Mouse (Mus musculus): ENCODE measurements at regions not wholly inside any gene's neighbourhood (a gene's known extent, or its start where the extent isn't known, plus 50 kb on each side); places are given as distances from the start of the nearest gene placed in this dataset.
A peak's percentile ranks its signal among the peaks of the same experiment; 100 is the strongest.

DNA sequence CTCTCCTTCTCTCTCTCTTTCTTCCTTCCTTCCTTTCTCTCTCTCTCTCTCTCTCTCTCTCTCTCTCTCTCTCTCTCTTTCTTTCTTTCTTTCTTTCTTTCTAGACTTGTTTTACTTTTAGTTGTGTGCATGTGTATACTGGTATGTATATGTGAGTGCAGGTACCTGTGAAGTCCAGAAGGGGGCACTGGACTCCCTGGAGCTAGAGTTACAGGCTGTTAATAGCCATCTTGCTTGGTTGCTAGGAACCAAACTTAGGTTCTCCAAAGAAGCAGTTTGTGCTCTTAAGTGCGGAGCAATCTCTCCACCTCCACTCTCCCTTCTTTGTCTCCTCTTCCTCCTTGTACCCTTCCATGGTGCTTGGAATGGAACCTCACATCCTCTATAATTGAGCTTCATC is 77.2 kb downstream of the Gm10604 start:
- no peak for DNase-seq (ENCODE audit: low spot score)

DNA sequence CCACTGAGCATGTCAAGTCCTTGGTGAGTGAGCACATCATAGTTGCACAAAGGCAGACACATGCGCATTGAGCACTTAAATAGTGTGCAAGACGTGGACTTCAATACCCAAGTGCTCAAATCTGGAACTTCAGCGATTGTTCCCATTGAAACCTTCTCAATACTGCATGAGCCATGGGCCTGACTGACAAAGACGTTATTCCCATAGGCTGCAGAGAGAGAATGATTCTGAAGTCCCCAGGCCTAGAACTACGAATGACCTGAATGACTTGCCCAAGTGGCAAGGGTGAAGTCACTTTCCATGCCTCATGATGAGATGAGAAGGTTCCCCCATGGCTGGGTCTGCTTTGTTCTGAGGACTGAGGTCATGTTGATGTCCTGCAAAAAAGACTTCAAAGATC is 77.7 kb downstream of the Gm10604 start:
- DNase-seq (ENCODE audit: low spot score), result no peak

DNA sequence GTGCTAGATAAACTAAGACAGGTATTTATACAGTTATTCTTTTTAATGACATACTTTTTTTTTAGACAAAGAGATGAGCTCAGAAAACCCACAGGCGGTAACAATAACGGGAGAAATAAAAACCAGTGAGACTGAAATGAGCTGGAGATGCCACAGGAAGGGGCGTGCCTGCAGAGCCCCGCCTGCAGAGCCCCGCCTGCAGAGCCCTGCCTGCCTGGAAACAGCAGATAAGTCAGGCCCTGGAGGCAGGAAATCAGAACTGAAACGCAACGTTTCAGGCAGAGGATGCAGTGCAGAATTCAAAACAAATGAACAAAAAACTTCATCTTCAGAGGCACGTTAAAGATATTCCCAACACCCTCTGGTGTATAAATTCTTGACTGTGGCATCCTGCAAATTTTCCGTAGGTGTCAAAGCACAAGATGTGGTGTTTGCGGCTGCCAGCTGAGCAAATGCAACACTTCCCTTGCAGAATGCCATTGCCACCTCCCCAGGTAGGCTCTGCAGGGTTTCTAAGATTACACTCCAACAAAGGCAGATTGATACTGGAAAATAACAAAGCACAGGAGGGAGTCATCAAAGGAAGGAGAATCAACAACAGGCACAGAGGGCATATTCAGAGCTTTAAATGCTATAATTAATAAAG is 81.0 kb downstream of the Gm10604 start:
- no peak for DNase-seq (ENCODE audit: low spot score)

DNA sequence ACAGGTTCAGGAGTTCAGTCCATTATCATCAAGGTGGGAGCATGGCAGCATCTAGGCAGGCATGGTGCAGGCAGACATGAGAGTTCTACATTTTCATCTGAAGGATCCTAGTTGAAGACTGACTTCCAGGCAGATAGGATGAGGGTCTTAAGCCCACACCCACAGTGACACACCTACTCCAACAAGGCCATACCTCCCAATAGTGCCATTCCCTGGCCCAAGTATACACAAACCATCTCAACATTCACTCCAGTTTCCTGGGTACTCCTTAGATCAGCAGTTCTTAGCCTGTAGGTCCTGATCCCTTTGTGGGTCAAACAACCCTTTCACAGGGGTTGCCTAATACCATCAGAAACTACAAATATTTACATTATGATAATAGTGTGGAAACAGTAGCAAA is 83.8 kb downstream of the Gm10604 start:
- no peak for DNase-seq (ENCODE audit: low spot score)

DNA sequence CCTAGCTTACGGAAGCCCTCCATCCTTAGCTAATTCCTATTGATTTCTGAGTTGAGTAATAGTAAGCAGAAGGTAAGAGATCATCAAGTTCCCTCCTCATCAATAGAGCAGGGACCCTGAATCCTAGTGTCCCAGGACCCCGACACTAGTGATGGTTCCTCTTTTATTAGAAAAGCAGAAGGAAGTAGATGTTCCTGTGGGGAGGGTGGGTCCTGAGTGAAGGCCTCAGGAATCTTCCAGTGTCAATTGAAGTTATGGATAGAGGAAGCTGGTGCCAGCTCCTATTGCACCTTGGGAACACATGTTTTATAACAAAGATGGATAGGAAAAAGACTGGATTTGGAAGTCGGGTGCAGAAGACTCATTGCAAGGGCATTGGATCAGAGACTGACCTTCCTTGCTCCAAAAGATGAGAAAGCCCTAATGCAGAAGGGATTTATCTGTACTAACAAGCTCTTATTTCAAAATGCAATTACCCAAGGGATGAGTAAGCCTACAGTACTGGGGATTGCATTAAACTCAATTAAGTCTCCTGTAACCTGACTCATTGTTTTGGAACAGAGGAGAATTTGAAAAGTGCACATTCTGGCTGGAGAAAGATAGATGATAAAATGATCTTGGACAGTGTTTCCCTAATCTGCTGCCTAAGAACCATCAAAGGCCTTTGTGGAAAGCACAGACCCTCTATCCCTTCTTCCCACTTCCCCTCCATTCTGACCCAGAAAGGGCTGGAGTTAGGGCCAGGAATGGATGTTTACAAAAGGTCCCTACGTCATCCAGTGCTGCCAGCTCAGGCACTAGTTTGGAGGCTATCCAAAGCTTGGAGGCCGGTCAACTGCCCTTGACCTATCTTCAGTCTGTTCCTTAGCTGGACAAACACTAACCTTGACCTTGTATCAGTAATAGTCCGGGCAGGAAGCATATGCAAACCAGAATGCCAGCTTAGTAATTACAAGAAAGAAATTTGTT is 84.9 kb downstream of the Gm10604 start:
- DNase-seq (ENCODE audit: low spot score), result no peak

DNA sequence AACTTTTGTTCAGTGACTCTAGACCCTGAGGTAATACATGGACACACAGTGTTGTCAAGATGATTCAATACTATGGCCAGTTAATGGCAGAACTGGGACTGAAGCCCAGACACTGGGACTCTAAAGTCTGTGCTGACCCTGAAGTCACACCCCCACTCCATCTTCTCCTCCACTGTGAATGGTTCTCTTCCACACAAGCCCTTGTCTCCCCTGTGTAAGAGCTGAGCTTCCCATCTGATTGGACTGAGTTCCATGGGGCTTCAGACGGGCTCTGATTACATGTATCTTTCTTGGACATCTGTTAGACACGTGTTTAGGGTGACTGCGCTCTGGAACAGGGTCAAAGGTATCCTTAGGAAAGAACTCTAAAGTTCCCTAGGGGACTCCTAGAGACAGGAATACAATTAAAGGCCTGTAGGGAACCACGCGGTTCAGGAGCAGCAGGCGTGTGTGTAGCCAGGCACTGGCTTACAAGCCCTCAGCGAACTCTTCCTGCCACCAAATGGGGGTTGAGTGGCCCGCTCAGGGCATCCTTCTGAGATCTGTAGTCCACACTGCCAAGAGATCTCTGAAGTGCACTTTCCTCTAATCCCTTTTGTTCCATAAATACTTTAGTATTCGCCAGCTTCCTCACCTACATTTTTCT is 87.4 kb downstream of the Gm10604 start:
- no peak for DNase-seq (ENCODE audit: low spot score)

DNA sequence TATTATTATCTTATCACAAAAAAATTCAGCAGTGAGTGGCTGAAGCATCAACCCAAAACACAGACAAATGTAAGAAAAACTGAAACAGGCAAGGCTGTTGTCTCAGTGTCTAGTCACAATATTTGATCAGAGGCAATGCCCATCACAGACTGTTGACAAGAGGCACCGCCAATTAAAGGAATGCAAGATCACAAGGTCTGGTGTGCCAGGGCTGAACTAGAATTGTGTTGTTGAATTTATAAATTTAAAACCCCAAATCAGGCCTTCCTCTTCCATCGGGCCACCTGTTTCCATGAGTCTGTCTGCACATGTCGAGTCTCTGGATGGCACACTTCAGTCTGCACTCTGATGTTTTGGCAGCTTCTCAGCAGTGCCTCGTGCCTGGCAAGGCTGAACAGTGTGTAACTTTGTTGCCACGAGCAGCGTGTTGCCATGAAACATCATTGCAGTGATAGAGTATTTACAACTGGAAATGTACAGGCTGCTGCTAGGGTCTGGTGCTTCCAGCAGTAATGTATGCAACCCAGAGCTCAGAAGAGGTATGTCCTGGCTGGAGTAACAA is 91.9 kb downstream of the Gm10604 start:
- DNase-seq (ENCODE audit: low spot score), result peak; percentile 8

DNA sequence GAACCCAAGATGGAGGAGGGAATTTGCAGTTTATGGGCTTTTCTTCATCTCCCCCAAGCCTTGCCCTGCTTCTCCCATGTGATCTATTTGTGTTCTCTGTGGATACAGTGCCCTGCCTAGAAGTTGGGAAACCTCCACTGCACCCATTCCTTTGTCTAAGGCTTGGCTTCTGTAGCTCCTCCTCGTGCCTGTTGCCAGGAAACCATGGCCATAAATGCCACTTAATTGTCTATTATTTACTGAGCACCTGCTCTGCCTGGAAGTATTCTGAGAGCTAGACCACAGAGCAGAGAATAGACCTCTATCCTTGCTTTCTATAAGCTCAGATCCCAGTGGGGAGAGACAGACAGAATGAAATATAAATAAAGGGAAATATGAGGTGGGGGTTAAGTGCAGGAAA is 93.7 kb downstream of the Gm10604 start:
- no peak for DNase-seq (ENCODE audit: low spot score)

DNA sequence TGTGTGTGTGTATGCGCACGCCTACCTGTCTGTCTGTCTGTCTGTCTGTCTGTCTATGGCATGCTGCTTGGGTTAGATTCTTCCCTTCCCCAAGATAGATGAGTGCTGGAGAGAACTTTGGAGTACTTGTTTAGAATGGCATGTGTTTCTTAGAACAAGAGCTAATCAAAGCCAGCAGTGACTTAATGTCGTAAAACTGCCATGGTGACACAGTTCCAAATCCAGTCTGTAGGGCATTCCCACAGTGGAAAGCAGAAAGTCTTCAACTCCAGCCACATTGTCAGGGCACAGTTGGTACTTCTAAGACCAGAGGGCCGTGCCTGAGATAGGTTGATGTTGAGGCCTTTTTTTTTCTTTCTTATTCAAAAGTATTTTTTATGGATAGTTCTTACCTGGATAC is 95.6 kb downstream of the Gm10604 start:
- peak; percentile 20 for DNase-seq (ENCODE audit: low spot score)

DNA sequence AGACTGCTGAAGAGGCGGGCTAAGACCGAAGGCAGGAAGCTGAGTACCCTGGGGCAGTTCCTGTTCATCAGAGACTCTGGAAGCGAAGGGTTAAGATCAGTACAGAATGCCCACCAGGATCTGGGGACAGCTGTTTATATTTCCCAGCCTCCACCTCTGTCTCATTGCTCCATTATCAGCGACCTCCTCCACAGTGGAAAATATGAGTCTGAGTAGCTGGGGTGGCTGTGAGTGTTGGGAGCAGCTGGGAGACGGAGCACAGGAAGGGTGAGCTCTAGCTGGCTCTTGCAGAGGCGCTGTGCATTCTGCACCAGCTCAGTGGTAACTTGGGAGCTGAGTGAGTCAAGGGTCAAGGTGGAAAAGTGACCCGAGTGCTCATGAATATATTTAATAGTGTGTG is 96.2 kb downstream of the Gm10604 start:
- no peak for DNase-seq (ENCODE audit: low spot score)

DNA sequence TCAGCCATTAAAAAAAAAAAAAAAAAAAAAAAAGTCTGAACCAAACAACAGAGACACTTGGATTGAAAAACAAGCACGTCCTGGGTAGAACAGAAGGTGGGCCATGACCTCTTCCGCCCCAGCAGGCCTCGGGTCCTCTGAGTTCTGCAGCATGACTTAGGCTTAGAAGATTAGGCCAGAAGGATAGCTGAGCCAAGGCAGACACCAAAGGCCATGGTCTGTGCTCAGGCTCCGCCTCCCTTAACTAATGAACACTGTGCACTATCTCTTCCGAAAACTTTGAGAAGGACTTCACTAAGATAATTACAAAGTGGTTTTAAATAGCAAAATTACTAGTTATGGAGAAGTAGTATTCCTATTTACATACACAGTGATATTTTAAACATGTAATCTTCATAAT is 97.8 kb downstream of the Gm10604 start:
- no peak for DNase-seq (ENCODE audit: low spot score)

DNA sequence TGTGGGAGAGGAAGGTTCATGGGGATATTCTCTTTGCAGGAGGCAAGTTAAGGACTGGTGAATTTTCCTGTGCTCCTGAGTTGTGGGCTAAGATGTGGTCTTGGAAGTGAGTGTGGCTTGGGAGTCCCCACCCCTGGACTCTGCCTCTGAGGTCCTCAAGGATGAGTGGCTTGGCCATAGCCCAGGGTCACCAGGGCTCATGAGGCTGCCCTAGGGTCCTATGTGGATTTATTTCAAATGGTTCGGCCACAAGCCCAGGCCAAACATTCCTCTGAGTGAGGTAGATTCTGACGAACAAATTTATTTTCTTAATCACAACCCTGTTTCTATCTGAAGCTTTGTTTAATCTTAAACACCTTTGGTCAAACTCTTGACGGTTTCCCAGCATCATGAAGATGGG is 98.4 kb downstream of the Gm10604 start:
- DNase-seq (ENCODE audit: low spot score), result no peak

DNA sequence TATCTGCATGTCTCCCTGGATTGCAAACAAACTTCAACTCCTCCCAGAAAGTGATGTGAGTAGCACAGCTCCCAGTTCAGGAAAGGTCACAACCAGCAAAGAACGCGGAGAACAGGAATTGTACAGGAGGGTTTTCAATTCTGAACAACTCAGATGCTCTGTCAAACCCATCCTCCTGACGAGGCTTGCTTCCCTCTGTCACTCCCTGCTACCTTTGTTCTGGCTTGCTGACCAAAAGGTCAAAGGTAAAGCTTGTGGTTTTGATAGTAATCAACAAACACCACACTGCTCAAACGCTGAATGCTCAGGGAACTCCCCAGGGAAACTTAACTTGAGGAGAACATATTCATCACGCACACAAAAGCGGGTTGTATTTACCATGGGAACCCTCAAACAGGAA is 102.4 kb downstream of the Gm10604 start:
- DNase-seq (ENCODE audit: low spot score), result no peak

DNA sequence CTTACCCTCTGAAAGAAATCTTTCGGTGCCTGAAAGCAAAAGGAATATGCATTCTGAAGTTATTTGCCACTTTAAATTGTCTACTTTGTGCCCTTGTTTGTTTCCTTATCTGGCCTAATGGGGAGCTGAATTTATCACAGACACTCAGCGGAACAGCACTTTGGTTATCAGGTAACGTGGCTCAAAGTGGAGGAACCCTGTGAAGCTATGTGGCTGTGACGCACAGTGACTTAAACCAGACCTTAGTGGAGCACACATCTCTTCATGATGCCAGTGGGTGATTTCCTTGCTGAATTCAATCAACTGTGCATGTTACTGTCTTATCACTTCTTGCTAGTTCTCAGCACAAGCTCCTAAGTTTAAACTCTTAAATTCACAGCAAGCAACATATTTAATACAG is 103.1 kb downstream of the Gm10604 start:
- no peak for DNase-seq (ENCODE audit: low spot score)

DNA sequence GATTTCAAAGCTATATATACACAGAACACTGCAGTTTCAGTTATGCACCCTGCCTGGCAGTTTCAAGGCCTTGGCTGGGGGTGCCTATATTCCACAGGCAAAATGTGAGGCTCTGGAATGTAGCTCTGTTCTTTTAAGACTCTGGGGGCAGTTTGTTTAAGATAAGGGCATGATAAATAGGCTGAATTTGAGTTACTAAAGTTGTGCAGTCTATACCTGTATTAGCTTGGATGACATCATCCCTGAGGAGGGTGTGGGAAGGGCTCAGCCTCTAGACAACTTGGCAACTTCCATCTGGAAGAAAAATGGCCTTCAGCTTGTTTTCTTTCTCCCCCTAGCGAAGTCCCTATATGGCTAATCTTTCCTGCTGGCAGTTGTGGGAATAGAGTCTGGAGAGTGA is 105.1 kb downstream of the Gm10604 start:
- no peak for DNase-seq (ENCODE audit: low spot score)

DNA sequence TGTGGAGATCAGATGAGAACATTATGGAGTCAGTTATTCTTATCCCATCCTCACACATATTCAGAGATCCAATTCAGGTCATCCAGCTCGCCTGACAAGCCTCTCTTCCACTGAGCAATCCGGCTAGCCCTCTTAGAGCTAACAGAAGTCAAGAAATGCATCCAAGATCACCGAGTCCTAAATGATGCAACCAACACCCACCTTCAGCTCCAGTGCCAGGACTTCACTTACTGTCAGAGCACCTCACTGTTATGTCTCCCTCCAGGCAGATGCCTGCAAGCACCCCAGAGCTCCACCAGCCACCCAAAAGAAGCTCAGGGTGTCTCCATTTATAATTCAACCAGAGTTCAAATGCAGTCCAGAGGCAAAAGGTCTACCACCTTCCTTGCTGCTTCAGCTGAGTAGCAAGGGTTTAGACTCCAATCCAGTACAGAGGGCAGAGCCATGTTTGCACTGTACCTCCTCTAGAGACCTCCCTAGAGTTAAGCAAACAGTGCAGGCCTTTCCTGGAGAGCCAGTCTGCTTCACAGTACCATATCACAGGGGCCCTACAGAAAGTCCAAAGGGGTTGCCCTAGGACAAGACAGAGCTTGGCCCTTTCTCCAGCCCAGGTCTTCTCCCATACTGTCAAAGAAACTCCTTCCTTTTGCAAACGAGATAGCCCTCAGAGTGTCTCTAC is 106.3 kb downstream of the Gm10604 start:
- no peak for DNase-seq (ENCODE audit: low spot score)

DNA sequence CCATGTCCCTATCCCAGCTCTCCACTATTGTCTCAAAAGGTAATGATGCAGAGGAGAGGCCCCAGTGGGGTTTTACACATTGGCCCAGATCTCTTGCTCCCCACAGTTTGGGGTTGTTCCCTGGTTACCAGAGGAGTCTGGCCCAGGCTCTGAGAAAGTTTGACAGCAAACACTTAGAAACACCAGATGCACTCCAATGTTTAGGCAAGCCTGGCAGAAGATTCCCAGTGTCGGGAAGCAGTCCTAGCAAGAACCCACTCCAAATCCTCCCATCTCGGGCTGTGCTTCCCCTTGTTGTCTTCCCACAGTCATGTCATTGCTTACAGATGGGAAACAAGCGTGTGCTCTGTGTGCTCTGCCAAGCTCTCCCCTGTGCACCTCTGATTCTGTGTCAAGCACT is 109.0 kb downstream of the Gm10604 start:
- no peak for DNase-seq (ENCODE audit: low spot score)

DNA sequence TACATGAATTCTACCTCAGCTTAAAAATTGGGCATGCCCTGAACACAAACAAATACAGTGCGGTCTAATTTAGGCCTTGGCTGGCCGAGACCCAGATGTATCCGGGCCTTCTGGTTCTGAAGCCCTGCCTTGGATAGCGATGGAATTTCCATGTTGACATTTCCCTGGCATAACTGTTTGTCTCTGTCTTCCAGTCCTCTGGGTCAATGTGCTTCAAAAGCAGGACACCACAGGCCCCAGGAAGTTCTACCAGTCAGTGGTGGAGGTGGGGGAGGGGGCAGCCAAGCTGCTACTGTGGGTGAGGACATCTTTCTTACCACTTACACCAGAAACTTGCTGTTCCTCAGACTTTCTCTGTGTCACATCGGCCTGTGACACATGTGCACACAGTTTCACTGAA is 111.3 kb downstream of the Gm10604 start:
- DNase-seq (ENCODE audit: low spot score), result no peak

DNA sequence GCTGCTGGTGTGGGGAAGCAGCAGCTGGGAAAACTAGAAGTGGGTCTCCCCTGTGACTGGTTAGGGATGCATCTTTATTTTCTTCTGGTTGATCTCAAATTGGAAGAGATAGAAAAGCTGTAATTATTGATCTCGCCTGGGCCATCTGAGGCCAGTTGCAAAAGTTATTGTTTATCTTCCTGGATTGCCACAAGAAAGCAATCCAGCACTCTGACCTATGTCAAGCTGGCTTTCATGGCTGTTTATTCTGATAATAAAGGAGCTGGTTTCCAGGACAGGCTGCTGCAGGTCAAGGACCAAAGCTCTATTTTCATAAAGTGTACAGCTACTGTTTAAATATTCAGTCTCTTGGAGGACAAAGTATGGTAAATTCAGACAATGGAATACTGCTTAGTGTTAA is 112.5 kb downstream of the Gm10604 start:
- no peak for DNase-seq (ENCODE audit: low spot score)
